Mouse (Mus musculus) layer of hippocampus, postnatal 25 days (tissue): ENCODE data around the gene Slc22a20. TPM values are rescaled to one million over a fixed set of nuclear protein-coding genes. Genes with fewer than 3 reads are reported as not detected.

Experiments
- DNase-seq, 2 experiments: peaks; one replicate each; pipeline ENCODE4 v3.0.0; 2022; ENCODE audit warnings: mixed read lengths in 2 of 2, low spot score in 1 of 2; ENCODE audit errors: extremely low spot score in 1 of 2
- total RNA-seq, 2 experiments: library from RNA; stranded (reverse); gene quantifications; 2 replicates each; pipeline ENCODE4 v1.2.3; 2021

Gene Slc22a20
- total RNA-seq, 2 experiments from 2014 or later = not detected

GRCm38 (mm10) chr19:5954031-5954710 is 31.8 kb downstream of the Slc22a20 start:
- DNase-seq = no peak

GRCm38 (mm10) chr19:5953201-5953770 is 32.7 kb downstream of the Slc22a20 start:
- no peak for DNase-seq

GRCm38 (mm10) chr19:5952071-5952691 is 33.8 kb downstream of the Slc22a20 start:
- DNase-seq = no peak

- DNase-seq = no peak
Observed at GRCm38 (mm10) chr19:5951631-5952030, 34.3 kb downstream of the Slc22a20 start.

- no peak for DNase-seq
Observed at GRCm38 (mm10) chr19:5950218-5950617, 35.7 kb downstream of the Slc22a20 start.

- DNase-seq = no peak
Observed at GRCm38 (mm10) chr19:5945891-5946290, 40.1 kb downstream of the Slc22a20 start.

GRCm38 (mm10) chr19:5945027-5945426 is 40.9 kb downstream of the Slc22a20 start:
- no peak for DNase-seq

- no peak for DNase-seq
Observed at GRCm38 (mm10) chr19:5944145-5944544, 41.8 kb downstream of the Slc22a20 start.

- DNase-seq = no peak
Observed at GRCm38 (mm10) chr19:5943404-5943803, 42.5 kb downstream of the Slc22a20 start.

GRCm38 (mm10) chr19:5942581-5942980 is 43.4 kb downstream of the Slc22a20 start:
- DNase-seq = no peak

- DNase-seq = no peak
Observed at GRCm38 (mm10) chr19:5940656-5941055, 45.3 kb downstream of the Slc22a20 start.

- DNase-seq = peak in 1 of 2 experiments; percentile 23
Observed at GRCm38 (mm10) chr19:5940173-5940572, 45.8 kb downstream of the Slc22a20 start.

GRCm38 (mm10) chr19:5939715-5940114 is 46.2 kb downstream of the Slc22a20 start:
- no peak for DNase-seq

GRCm38 (mm10) chr19:5938516-5938915 is 47.4 kb downstream of the Slc22a20 start:
- no peak for DNase-seq

- no peak for DNase-seq
Observed at GRCm38 (mm10) chr19:5937836-5938406, 48.0 kb downstream of the Slc22a20 start.

GRCm38 (mm10) chr19:5937095-5937835 is 48.7 kb downstream of the Slc22a20 start:
- DNase-seq = no peak

- DNase-seq = no peak
Observed at GRCm38 (mm10) chr19:5935691-5936090, 50.3 kb downstream of the Slc22a20 start.

GRCm38 (mm10) chr19:5935266-5935665 is 50.7 kb downstream of the Slc22a20 start:
- no peak for DNase-seq

- DNase-seq = no peak
Observed at GRCm38 (mm10) chr19:5929634-5930596, 56.0 kb downstream of the Slc22a20 start.

- DNase-seq = no peak
Observed at GRCm38 (mm10) chr19:5928546-5928945, 57.4 kb downstream of the Slc22a20 start.
